Mouse (Mus musculus): Measurements from ENCODE around the gene Astl.

DNA sequence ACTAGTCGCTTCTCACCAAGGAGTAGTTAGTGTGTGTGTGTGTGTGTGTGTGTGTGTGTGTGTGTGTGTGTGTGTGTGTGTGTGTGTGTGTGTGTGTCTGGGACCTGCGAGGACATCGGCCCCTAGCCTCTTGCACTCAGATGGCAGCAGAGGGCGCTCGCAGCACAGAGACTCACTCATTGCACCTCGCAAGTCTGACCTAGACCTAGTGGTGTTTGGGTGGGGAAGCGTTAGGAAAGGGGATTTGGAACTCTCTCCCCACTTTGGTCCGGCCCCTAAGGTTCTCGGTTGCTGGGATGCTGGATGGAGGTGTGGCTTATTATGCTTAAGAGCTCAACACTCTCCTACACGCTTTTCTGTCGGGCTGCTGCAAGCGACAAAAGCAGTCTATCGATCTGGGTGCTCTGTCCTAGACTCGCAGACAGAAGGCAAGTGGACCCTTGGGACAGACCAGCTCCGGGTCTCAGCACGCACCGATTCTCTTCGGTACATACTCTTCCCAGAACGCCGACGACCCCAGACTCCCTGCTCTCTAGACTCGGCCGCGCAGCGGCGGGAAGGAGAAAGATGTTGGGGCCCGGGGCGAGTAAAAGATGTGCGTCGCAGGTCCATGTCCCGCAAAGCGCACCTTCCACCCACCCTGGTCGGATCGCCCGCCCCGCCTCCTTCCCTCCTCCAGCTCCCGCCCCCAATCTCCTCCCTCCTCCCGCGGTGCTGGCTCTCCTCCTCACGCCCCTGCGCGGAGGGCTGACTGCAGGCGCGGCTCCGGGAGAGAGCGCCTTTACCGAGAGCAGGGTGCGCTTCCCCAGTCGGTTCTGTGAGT is 24.2 kb downstream of the Astl start, which contains the start of gene Adra2b:
- TF ChIP-seq GATA1 (IDR thresholded peaks at IDR 0.05; ENCODE audit: low read length) (no peak), TAL1 (IDR thresholded peaks at IDR 0.05; ENCODE audit: low read length) (no peak)
